ENCODE assay signal across 12 mouse cellular contexts in the genomic region with DNA sequence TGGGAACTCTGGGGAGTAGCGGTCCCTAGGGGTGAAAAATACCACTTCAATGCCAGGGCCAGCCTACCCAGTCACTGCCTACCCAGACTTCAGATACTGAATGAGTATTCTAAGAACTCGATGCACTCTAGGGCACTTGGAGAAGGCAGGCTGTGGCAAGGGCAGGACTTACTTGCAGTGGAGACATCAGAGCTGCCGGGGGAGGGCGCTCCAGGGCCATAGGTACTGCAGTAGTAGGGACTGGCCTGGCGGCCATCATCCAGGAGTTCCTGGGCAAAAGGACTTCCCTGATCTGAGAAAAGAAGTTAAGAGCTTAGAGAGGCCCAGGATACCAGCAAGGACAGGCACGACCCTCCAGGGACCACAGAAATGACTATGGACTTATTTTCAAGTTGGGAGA. TPM values are rescaled to one million over a fixed set of nuclear protein-coding genes. Genes with fewer than 3 reads are reported as not detected.
DNase-seq lines count a peak whose midpoint lies in the region; ATAC-seq and TF ChIP-seq lines count a peak whose summit lies in the region.
"Had no signal": no experiment of that assay in that cellular context is flagged by ENCODE, and none has a peak within 500 bp of the region (broad histone marks: within the 10 kb centered on the region; RNA-seq: fewer than 3 reads in every experiment).

No protein-coding gene starts in this region.

- 0 out of 2 replicates have a peak, but pooled peaks have one; percentile 11 for TF ChIP-seq CTCF in liver, postnatal 0 days (IDR thresholded peaks at IDR 0.05; ENCODE audit: low read depth)
- TF ChIP-seq CTCF in intestine, postnatal 0 days (IDR thresholded peaks at IDR 0.05; ENCODE audit: low read depth): peak; percentile 82

- no peaks in the 10 kb centered on the region for H3K9me3 ChIP-seq in liver, postnatal 0 days (ENCODE audit: low read length)
- H3K9me3 ChIP-seq in liver, embryonic 11.5 days (ENCODE audit: control insufficient read depth, low read length): no peaks in the 10 kb centered on the region
- H3K9me3 ChIP-seq in intestine, postnatal 0 days (ENCODE audit: control insufficient read depth): no peaks in the 10 kb centered on the region
- H3K9me3 ChIP-seq in lung, embryonic 15.5 days: no peaks in the 10 kb centered on the region
- H3K9me3 ChIP-seq: embryonic facial prominence, embryonic 12.5 days had no signal

- WGBS in liver, postnatal 0 days (ENCODE audit: insufficient replicate concordance): 74% methylated on average over 6 of the region's 6 CpGs
- 72% methylated on average over 6 of the region's 6 CpGs for WGBS in liver, embryonic 11.5 days
- 27% methylated on average over 6 of the region's 6 CpGs for WGBS in intestine, postnatal 0 days
- 76% methylated on average over 6 of the region's 6 CpGs for WGBS in lung, embryonic 15.5 days

- no peaks in the 10 kb centered on the region for H3K36me3 ChIP-seq in liver, postnatal 0 days (replicated peaks; ENCODE audit: insufficient read depth, low read length)
- H3K36me3 ChIP-seq in liver, embryonic 11.5 days (ENCODE audit: control insufficient read depth, insufficient read depth, low read length): no peaks in the 10 kb centered on the region
- peaks cover 34% of the 10 kb centered on the region for H3K36me3 ChIP-seq in intestine, postnatal 0 days (ENCODE audit: control insufficient read depth, insufficient read depth)
- H3K36me3 ChIP-seq in lung, embryonic 15.5 days: no peaks in the 10 kb centered on the region
- H3K36me3 ChIP-seq: embryonic facial prominence, embryonic 12.5 days had no signal

- H3K9ac ChIP-seq in liver, postnatal 0 days (replicated peaks): no peak overlapping the region
- no peak overlapping the region for H3K9ac ChIP-seq in liver, embryonic 11.5 days (ENCODE audit: low read depth, low read length)
- H3K9ac ChIP-seq in intestine, postnatal 0 days (ENCODE audit: low read depth, low read length): peak overlapping the region; percentile 66
- H3K9ac ChIP-seq in lung, embryonic 15.5 days: no peak overlapping the region
- H3K9ac ChIP-seq: embryonic facial prominence, embryonic 12.5 days had no signal

- TF ChIP-seq EP300 in liver, postnatal 0 days (IDR thresholded peaks at IDR 0.05; ENCODE audit: low read depth): no peak

- peaks cover 10% of the 10 kb centered on the region for H3K4me1 ChIP-seq in liver, postnatal 0 days (ENCODE audit: insufficient read depth)
- peaks cover 9% of the 10 kb centered on the region for H3K4me1 ChIP-seq in liver, embryonic 11.5 days (replicated peaks; ENCODE audit: control insufficient read depth, insufficient read depth, low read length)
- H3K4me1 ChIP-seq in intestine, postnatal 0 days (replicated peaks; ENCODE audit: control insufficient read depth, insufficient read depth, low read length): no peaks in the 10 kb centered on the region
- peaks cover 39% of the 10 kb centered on the region for H3K4me1 ChIP-seq in lung, embryonic 15.5 days

- no peak for DNase-seq in liver, postnatal 0 days
- DNase-seq in liver, embryonic 11.5 days (ENCODE audit: low spot score): no peak
- peak; percentile 72 for DNase-seq in urinary bladder, postnatal 25 days (ENCODE audit: low spot score)
- DNase-seq in gastrocnemius, postnatal 36 days: no peak
- DNase-seq in cerebellum, adult 9-11 months: no peak
- no peak for DNase-seq in right cerebral cortex, postnatal 14 days
- DNase-seq: gastrocnemius, adult 2 months had no signal

- H3K4me3 ChIP-seq in liver, postnatal 0 days (ENCODE audit: low read depth, low read length): no peak overlapping the region
- no peak overlapping the region for H3K4me3 ChIP-seq in liver, embryonic 11.5 days (ENCODE audit: low read depth, low read length)
- peak overlapping the region; percentile 58 for H3K4me3 ChIP-seq in intestine, postnatal 0 days (ENCODE audit: low read depth, low read length)
- no peak overlapping the region for H3K4me3 ChIP-seq in lung, embryonic 15.5 days
- H3K4me3 ChIP-seq: embryonic facial prominence, embryonic 12.5 days; gastrocnemius, adult 2 months had no signal

- H3K27me3 ChIP-seq in liver, postnatal 0 days (ENCODE audit: insufficient read depth, low read length): no peaks in the 10 kb centered on the region
- no peaks in the 10 kb centered on the region; the same call in 1 of the 2 replicates for H3K27me3 ChIP-seq in liver, embryonic 11.5 days (replicated peaks; ENCODE audit: control insufficient read depth, insufficient read depth, low read length)
- H3K27me3 ChIP-seq in intestine, postnatal 0 days (replicated peaks; ENCODE audit: control insufficient read depth, insufficient read depth, low read length): no peaks in the 10 kb centered on the region
- H3K27me3 ChIP-seq in lung, embryonic 15.5 days: no peaks in the 10 kb centered on the region
- H3K27me3 ChIP-seq: embryonic facial prominence, embryonic 12.5 days had no signal

- H3K27ac ChIP-seq in liver, postnatal 0 days (ENCODE audit: low read depth): no peak overlapping the region
- no peak overlapping the region for H3K27ac ChIP-seq in liver, embryonic 11.5 days (ENCODE audit: low read depth, low read length)
- H3K27ac ChIP-seq in intestine, postnatal 0 days (ENCODE audit: low read depth, low read length): peak overlapping the region; percentile 89; the same call in 1 of the 2 replicates
- H3K27ac ChIP-seq in lung, embryonic 15.5 days: no peak overlapping the region
- H3K27ac ChIP-seq: embryonic facial prominence, embryonic 12.5 days; gastrocnemius, adult 2 months; macrophage had no signal

- ATAC-seq in liver, postnatal 0 days: no peak
- ATAC-seq in liver, embryonic 11.5 days (replicated peaks; ENCODE audit: low FRiP score): no peak
- ATAC-seq in intestine, postnatal 0 days: peak; percentile 25
- no peak for ATAC-seq in lung, embryonic 15.5 days (ENCODE audit: borderline replicate concordance, extremely low read depth, low FRiP score, low TSS enrichment)

- intact Hi-C loops in gastrocnemius, postnatal 36 days (cut with DNase I): no loop called here

- H3K4me2 ChIP-seq in liver, postnatal 0 days (ENCODE audit: low read depth, low read length): no peak overlapping the region
- H3K4me2 ChIP-seq in liver, embryonic 11.5 days: no peak overlapping the region
- peak overlapping the region; percentile 76 for H3K4me2 ChIP-seq in intestine, postnatal 0 days (replicated peaks; ENCODE audit: low read depth)
- H3K4me2 ChIP-seq in lung, embryonic 15.5 days: peak overlapping the region; percentile 69; the same call in 1 of the 2 replicates
- H3K4me2 ChIP-seq: embryonic facial prominence, embryonic 12.5 days had no signal

RNA-seq across cellular contexts. Expression of gene Elf3, which starts 2.1 kb away (rescaled TPM):
- polyA plus RNA-seq in liver, postnatal 0 days (2015; fragmentation: Nextera tagmentation; extraction: Ambion mirVana): 0.59 and 0.67 TPM in 2 replicates
- polyA plus RNA-seq in liver, embryonic 11.5 days (2014; fragmentation: Nextera tagmentation; extraction: Ambion mirVana): 2.0 and 2.4 TPM in 2 replicates
- polyA plus RNA-seq in intestine, postnatal 0 days (2015; fragmentation: Nextera tagmentation; extraction: Ambion mirVana): 159 and 164 TPM in 2 replicates
- polyA plus RNA-seq in lung, embryonic 15.5 days (2015; fragmentation: Nextera tagmentation; extraction: Ambion mirVana): 23.4 and 24.8 TPM in 2 replicates
- total RNA-seq in gastrocnemius, postnatal 36 days (2021): not detected
- total RNA-seq: heart, postnatal 25 days had no signal
- polyA plus RNA-seq: macrophage had no signal

RNA-seq across cellular contexts. Expression of gene Rnpep, which starts 27.6 kb away (rescaled TPM):
- polyA plus RNA-seq in liver, postnatal 0 days (2015; fragmentation: Nextera tagmentation; extraction: Ambion mirVana): 20.0 TPM in 2 replicates
- polyA plus RNA-seq in liver, embryonic 11.5 days (2014; fragmentation: Nextera tagmentation; extraction: Ambion mirVana): 64.5 and 67.4 TPM in 2 replicates
- polyA plus RNA-seq in intestine, postnatal 0 days (2015; fragmentation: Nextera tagmentation; extraction: Ambion mirVana): 136 and 141 TPM in 2 replicates
- 102 TPM in 2 replicates for polyA plus RNA-seq in lung, embryonic 15.5 days (2015; fragmentation: Nextera tagmentation; extraction: Ambion mirVana)
- total RNA-seq in gastrocnemius, postnatal 36 days (2021): 10 to 100 TPM; 11.1 to 11.3 TPM

RNA-seq across cellular contexts. Expression of gene Timm17a, which starts 57.3 kb away (rescaled TPM):
- 122 and 124 TPM in 2 replicates for polyA plus RNA-seq in liver, postnatal 0 days (2015; fragmentation: Nextera tagmentation; extraction: Ambion mirVana)
- polyA plus RNA-seq in liver, embryonic 11.5 days (2014; fragmentation: Nextera tagmentation; extraction: Ambion mirVana): 258 and 269 TPM in 2 replicates
- polyA plus RNA-seq in intestine, postnatal 0 days (2015; fragmentation: Nextera tagmentation; extraction: Ambion mirVana): 257 and 271 TPM in 2 replicates
- polyA plus RNA-seq in lung, embryonic 15.5 days (2015; fragmentation: Nextera tagmentation; extraction: Ambion mirVana): 186 and 192 TPM in 2 replicates
- 100 to 1,000 TPM; 270 to 308 TPM for total RNA-seq in gastrocnemius, postnatal 36 days (2021)

Comparison
In these comparisons a context has a peak if more than half of its experiments do, and no peak if none do; other contexts are left out.
1. H3K4me2 ChIP-seq: peak in intestine, postnatal 0 days (single experiment) and lung, embryonic 15.5 days (single experiment); none in liver, postnatal 0 days (single experiment) and liver, embryonic 11.5 days (single experiment).